Mouse (Mus musculus) small intestine, adult 2 months (tissue): ENCODE data around the gene Tmem106b.

Experiments
- CTCF ChIP-seq: fragments of 200-500 bp; IDR thresholded peaks from 2 replicates; pipeline ENCODE4 v1.5.1; 2012; ENCODE audit warnings: low read depth, mild to moderate bottlenecking, control low read depth, inconsistent platforms, low read length, moderate library complexity, mixed read lengths; ENCODE audit not compliant: insufficient replicate concordance, insufficient read length; ENCODE audit errors: extremely low read depth
- POLR2A ChIP-seq: fragments of 200-500 bp; IDR thresholded peaks from 2 replicates; pipeline ENCODE4 v1.6.1; 2012; ENCODE audit warnings: low read depth, mild to moderate bottlenecking, control low read depth, inconsistent platforms, low read length, moderate library complexity

DNA sequence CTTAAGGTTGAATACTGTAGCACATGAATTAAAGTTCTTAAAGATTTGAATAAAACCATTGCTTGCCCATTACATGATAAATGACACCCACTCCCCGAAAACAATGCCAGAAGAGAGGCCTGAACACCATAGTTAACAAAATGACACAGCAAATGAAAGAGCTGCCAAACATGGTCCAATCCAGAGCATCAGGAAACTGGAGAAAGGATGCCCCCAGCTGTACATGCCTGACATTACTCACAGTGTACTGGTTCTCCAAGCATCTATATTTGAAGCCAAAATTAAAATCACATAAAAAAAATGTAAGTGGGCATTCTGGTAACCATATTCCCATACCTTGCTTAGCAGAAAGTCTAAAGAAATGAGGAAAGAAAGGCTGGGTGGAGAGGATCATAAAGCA lies 38.6 kb upstream of the Tmem106b start:
- TF ChIP-seq POLR2A (no peak), CTCF (no peak)
